Mouse (Mus musculus) lung, adult 2 months (tissue): ENCODE measurements around the gene Prkar1a.

Source experiments
- CTCF ChIP-seq: fragments of 200-500 bp; IDR thresholded peaks from 2 replicates; pipeline ENCODE4 v1.5.1; 2011; ENCODE audit warnings: mild to moderate bottlenecking, low read length, control low read depth; ENCODE audit not compliant: insufficient read depth
- POLR2A ChIP-seq: fragments of 200-500 bp; IDR thresholded peaks from 2 replicates; pipeline ENCODE4 v1.6.1; 2011; ENCODE audit warnings: low read depth, mild to moderate bottlenecking, control low read depth, low read length, borderline replicate concordance; ENCODE audit errors: extremely low read depth

DNA sequence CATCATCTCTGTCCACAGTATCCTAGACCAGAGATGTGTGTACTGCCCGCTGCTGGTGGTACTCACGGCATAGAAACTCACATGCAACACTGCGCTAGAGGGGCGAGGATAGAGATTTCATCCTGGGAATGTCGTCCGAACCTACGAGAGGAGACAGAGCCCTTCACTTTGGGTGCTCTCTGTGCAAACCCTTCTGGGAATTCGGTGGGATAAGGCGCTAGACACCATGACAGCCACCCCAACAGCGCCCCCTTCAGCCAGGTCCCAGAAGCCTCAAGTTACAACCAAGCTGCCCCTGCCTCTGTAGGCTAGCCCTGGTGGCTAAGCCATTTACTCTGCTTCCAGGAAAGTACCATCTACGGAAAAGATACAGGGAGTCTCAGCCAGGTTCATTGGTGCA lies 25.3 kb downstream of the Prkar1a start:
- TF ChIP-seq CTCF = no peak
- no peak for TF ChIP-seq POLR2A
